Mouse (Mus musculus): ENCODE measurements around the gene Bcan. TPM values are rescaled to one million over a fixed set of nuclear protein-coding genes. Genes with fewer than 3 reads are reported as not detected.

The Bcan gene
- 0.11 TPM in 1 of 2 replicates, not detected in the other for polyA plus RNA-seq (2012; rRNA removed)

DNA sequence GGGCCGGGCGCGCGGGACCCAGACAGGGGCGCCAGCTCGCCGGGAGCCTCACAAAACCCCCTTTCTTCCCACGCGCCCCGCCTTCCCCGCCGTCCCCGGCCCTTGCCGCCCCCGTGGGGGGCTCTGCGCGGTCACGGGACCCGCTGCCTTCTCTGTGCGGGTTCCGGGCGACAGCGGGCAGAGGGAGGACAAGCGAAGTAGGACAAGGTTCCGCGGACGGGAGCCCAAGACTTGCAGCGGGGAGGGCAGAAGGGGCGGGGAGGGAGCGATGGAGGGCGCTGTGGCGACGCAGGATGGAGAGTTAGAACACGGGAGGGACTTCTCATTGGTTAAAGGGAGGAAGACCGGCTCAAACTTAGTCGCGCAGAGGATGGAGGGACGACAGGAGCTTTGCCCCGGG, at the start of gene Bcan:
Bcan (minus strand) TSS at position 50 of the 400 bp plus-strand sequence.
- Histone ChIP-seq H3K27ac (ENCODE audit: insufficient read depth, low read length) (no peak within 1 kb of the TSS), H3K4me1 (ENCODE audit: control insufficient read depth, insufficient read depth, insufficient read length) (peaks cover 4% of the 10 kb centered on the region; the same call in 1 of the 2 replicates), H3K27me3 (ENCODE audit: control insufficient read depth, insufficient read depth, low read length) (peaks cover 38% of the 10 kb centered on the region), H3K4me3 (ENCODE audit: extremely low read depth, insufficient read depth, insufficient read length) (no peak within 1 kb of the TSS; the same call in 1 of the 2 replicates), H3K36me3 (ENCODE audit: control insufficient read depth, insufficient read depth, low read length) (no peaks in the 10 kb centered on the region)
- no peak for DNase-seq (ENCODE audit: low read depth in 1 of 2, low spot score in 2 of 2)
- WGBS, result 2% methylated on average over 38 of the region's 39 CpGs
- no peak for TF ChIP-seq POLR2A (IDR thresholded peaks at IDR 0.05; ENCODE audit: low read depth, low read length)
- no peak for TF ChIP-seq CTCF (IDR thresholded peaks at IDR 0.05; ENCODE audit: extremely low read depth, insufficient read depth, insufficient read length, insufficient replicate concordance)

DNA sequence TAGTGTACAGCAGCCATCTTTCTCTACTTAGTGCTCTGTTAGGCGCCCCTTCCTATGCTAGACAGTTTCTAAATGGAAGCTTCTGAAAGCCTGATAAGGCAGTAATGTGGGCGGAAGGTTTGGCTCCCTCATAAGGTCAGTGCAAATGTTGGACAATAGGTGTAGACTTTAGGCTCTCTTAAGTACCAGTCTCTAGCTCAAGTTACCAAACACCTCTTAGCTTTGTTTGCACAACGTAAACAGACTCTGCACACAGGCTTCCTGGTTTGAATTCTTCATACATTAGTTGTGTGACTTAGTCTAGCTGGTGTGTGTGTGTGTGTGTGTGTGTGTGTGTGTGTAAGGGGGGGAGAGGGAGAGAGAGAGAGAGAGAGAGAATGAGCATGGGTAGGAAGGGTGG, 49.5 kb upstream of the Bcan start:
- 94% methylated on average over 3 of the region's 3 CpGs for WGBS
- TF ChIP-seq POLR2A (IDR thresholded peaks at IDR 0.05; ENCODE audit: low read depth, low read length), result no peak
- TF ChIP-seq CTCF (IDR thresholded peaks at IDR 0.05; ENCODE audit: extremely low read depth, insufficient read depth, insufficient read length, insufficient replicate concordance), result no peak
- DNase-seq (ENCODE audit: low read depth in 1 of 2, low spot score in 2 of 2), result no peak
- Histone ChIP-seq H3K27me3 (ENCODE audit: control insufficient read depth, insufficient read depth, low read length) (no peaks in the 10 kb centered on the region), H3K36me3 (ENCODE audit: control insufficient read depth, insufficient read depth, low read length) (peaks cover 2% of the 10 kb centered on the region), H3K4me3 (ENCODE audit: extremely low read depth, insufficient read depth, insufficient read length) (no peak overlapping the region), H3K27ac (ENCODE audit: insufficient read depth, low read length) (no peak overlapping the region), H3K4me1 (ENCODE audit: control insufficient read depth, insufficient read depth, insufficient read length) (no peaks in the 10 kb centered on the region)

DNA sequence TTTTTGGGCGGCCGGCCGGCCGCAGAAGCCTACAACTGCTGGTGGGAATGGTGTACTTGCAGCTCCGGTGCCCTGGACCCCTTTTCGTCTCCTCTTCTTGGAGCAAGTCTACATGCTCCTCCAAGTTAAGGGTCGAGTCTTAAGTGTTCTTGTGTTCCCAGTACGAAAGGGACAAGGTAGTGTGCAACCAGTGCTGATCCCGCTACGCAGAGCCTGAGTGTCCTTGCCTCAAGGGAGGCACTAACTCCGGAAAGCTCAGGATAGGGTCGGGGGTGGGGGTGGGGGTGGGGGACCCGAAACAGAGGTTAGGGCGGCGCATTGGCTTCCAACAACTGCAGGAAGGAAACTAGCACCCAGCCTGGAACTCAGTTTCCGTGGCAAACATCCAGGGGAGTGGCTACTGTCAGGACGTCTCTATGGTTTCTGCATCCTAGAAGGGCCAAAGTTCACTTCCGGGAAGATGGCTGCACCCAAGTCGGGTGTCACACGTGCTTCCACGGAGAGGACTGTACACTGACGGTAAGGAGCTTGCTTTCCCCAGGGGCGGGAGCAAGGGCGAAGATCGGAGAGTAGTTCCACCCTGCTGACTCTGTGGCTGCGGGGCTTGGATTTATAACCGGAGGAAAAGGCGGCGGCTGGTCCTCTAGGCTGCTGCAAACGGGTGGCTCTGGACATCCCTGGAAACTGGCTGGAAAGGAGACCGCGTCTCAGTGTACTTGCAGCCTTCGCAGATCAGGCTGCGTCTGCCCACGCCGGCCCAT, 42.8 kb upstream of the Bcan start, which contains the start of gene Gpatch4:
Gpatch4 (plus strand) TSS at position 448 of the 761 bp plus-strand sequence.
- peak within 1 kb of the TSS; percentile 26; the same call in 1 of the 2 replicates for H3K27ac ChIP-seq (ENCODE audit: insufficient read depth, low read length)
- whole genome bisulfite sequencing, result 12% methylated on average over 36 of the region's 36 CpGs
- H3K4me1 ChIP-seq (ENCODE audit: control insufficient read depth, insufficient read depth, insufficient read length), result no peaks in the 10 kb centered on the region
- H3K4me3 ChIP-seq (ENCODE audit: extremely low read depth, insufficient read depth, insufficient read length), result peak within 1 kb of the TSS; percentile 91
- peak; percentile 77 to 90 for DNase-seq (ENCODE audit: low read depth in 1 of 2, low spot score in 2 of 2)
- H3K36me3 ChIP-seq (ENCODE audit: control insufficient read depth, insufficient read depth, low read length), result no peaks in the 10 kb centered on the region
- H3K27me3 ChIP-seq (ENCODE audit: control insufficient read depth, insufficient read depth, low read length), result no peaks in the 10 kb centered on the region
- TF ChIP-seq POLR2A (IDR thresholded peaks at IDR 0.05; ENCODE audit: low read depth, low read length) (peak; percentile 37; the same call in 1 of the 2 replicates), CTCF (IDR thresholded peaks at IDR 0.05; ENCODE audit: extremely low read depth, insufficient read depth, insufficient read length, insufficient replicate concordance) (no peak)

DNA sequence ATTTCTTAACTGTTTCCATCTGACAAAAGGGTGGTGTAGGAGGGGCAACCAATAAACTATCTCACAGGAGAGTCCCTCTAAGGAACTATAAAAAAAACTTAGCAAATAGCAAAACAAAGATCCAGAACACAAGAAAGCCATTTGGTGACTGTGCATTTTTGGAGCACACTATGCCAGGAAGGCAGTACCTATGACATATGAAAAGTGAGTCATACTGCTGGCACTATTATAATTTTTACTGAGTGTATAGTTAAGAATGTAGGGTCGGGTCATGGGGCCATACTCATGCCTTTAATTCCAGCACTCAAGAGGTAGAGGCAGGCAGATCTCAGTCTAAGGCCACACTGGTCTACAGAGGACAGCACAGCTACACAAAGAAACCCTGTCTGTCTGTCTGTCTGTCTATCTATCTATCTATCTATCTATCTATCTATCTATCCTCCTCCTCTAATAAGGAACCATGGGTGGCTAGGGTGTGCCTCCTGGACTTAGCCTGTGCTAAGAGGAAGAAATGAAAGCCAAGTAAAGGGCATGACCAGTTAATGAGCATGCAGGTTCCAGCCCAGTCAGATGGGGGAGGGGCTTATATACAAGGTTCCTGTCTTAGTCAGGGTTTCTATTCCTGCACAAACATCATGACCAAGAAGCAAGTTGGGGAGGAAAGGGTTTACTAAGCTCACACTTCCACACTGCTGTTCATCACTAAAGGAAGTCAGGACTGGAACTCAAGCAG, 35.7 kb upstream of the Bcan start:
- no peak for TF ChIP-seq POLR2A (IDR thresholded peaks at IDR 0.05; ENCODE audit: low read depth, low read length)
- no peak for TF ChIP-seq CTCF (IDR thresholded peaks at IDR 0.05; ENCODE audit: extremely low read depth, insufficient read depth, insufficient read length, insufficient replicate concordance)
- H3K27ac ChIP-seq (ENCODE audit: insufficient read depth, low read length), result no peak overlapping the region
- H3K4me1 ChIP-seq (ENCODE audit: control insufficient read depth, insufficient read depth, insufficient read length), result no peaks in the 10 kb centered on the region
- 42% methylated on average over 1 of the region's 1 CpGs for WGBS
- peaks cover 4% of the 10 kb centered on the region; the same call in 1 of the 2 replicates for H3K27me3 ChIP-seq (ENCODE audit: control insufficient read depth, insufficient read depth, low read length)
- H3K4me3 ChIP-seq (ENCODE audit: extremely low read depth, insufficient read depth, insufficient read length), result no peak overlapping the region
- H3K36me3 ChIP-seq (ENCODE audit: control insufficient read depth, insufficient read depth, low read length), result no peaks in the 10 kb centered on the region
- no peak for DNase-seq (ENCODE audit: low read depth in 1 of 2, low spot score in 2 of 2)

GRCm38 (mm10) chr3:88033506-88033905, 33.5 kb upstream of the Bcan start:
- TF ChIP-seq CTCF (IDR thresholded peaks at IDR 0.05; ENCODE audit: extremely low read depth, insufficient read depth, insufficient read length, insufficient replicate concordance) (no peak), POLR2A (IDR thresholded peaks at IDR 0.05; ENCODE audit: low read depth, low read length) (no peak)
- Histone ChIP-seq H3K4me3 (ENCODE audit: extremely low read depth, insufficient read depth, insufficient read length) (no peak overlapping the region), H3K4me1 (ENCODE audit: control insufficient read depth, insufficient read depth, insufficient read length) (no peaks in the 10 kb centered on the region), H3K27me3 (ENCODE audit: control insufficient read depth, insufficient read depth, low read length) (peaks cover 6% of the 10 kb centered on the region), H3K27ac (ENCODE audit: insufficient read depth, low read length) (no peak overlapping the region), H3K36me3 (ENCODE audit: control insufficient read depth, insufficient read depth, low read length) (no peaks in the 10 kb centered on the region)
- 81% methylated on average over 5 of the region's 5 CpGs for WGBS
- DNase-seq (ENCODE audit: low read depth in 1 of 2, low spot score in 2 of 2), result no peak

GRCm38 (mm10) chr3:88030608-88031395, 30.8 kb upstream of the Bcan start:
- H3K27ac ChIP-seq (ENCODE audit: insufficient read depth, low read length), result no peak overlapping the region
- TF ChIP-seq POLR2A (IDR thresholded peaks at IDR 0.05; ENCODE audit: low read depth, low read length) (no peak), CTCF (IDR thresholded peaks at IDR 0.05; ENCODE audit: extremely low read depth, insufficient read depth, insufficient read length, insufficient replicate concordance) (no peak)
- no peak overlapping the region for H3K4me3 ChIP-seq (ENCODE audit: extremely low read depth, insufficient read depth, insufficient read length)
- peaks cover 4% of the 10 kb centered on the region for H3K27me3 ChIP-seq (ENCODE audit: control insufficient read depth, insufficient read depth, low read length)
- 23% methylated on average over 19 of the region's 19 CpGs for WGBS
- H3K4me1 ChIP-seq (ENCODE audit: control insufficient read depth, insufficient read depth, insufficient read length), result no peaks in the 10 kb centered on the region
- DNase-seq (ENCODE audit: low read depth in 1 of 2, low spot score in 2 of 2), result no peak
- H3K36me3 ChIP-seq (ENCODE audit: control insufficient read depth, insufficient read depth, low read length), result no peaks in the 10 kb centered on the region

Data from spleen, adult 2 months (tissue).